Mouse (Mus musculus): ENCODE data around the gene Cnot6. TPM values are rescaled to one million over a fixed set of nuclear protein-coding genes. Genes with fewer than 3 reads are reported as not detected.

Gene Cnot6
- polyA plus RNA-seq, 1 experiment from 2014 or later: 34.8 TPM

- H3K4me1 ChIP-seq (replicated peaks; ENCODE audit: control insufficient read depth, insufficient read depth, low read length): no peaks in the 10 kb centered on the region
- H3K27me3 ChIP-seq (replicated peaks; ENCODE audit: control insufficient read depth, insufficient read depth, low read length): peaks cover 3% of the 10 kb centered on the region; the same call in 1 of the 2 replicates
- WGBS: 83% methylated on average over 8 of the region's 8 CpGs
- no peaks in the 10 kb centered on the region for H3K36me3 ChIP-seq (ENCODE audit: control insufficient read depth, insufficient read depth, low read length)
- H3K4me2 ChIP-seq: no peak overlapping the region
- H3K9me3 ChIP-seq (ENCODE audit: control insufficient read depth, low read length): no peaks in the 10 kb centered on the region
- H3K9ac ChIP-seq (ENCODE audit: low read depth, low read length): no peak overlapping the region
- ATAC-seq (replicated peaks; ENCODE audit: low FRiP score): no peak
- H3K27ac ChIP-seq (ENCODE audit: low read depth, low read length): no peak overlapping the region
- no peak overlapping the region for H3K4me3 ChIP-seq (ENCODE audit: low read depth, low read length)
- no peak for DNase-seq (ENCODE audit: low spot score)
Measured at GRCm38 (mm10) chr11:49742248-49742647, 29.7 kb upstream of the Cnot6 start.

GRCm38 (mm10) chr11:49739776-49740175, 27.3 kb upstream of the Cnot6 start:
- 23% methylated on average over 3 of the region's 3 CpGs for WGBS
- ATAC-seq (replicated peaks; ENCODE audit: low FRiP score) (no peak), DNase-seq (ENCODE audit: low spot score) (no peak)
- no peaks in the 10 kb centered on the region for H3K27me3 ChIP-seq (replicated peaks; ENCODE audit: control insufficient read depth, insufficient read depth, low read length)
- H3K27ac ChIP-seq (ENCODE audit: low read depth, low read length): no peak overlapping the region
- H3K9ac ChIP-seq (ENCODE audit: low read depth, low read length): no peak overlapping the region
- no peak overlapping the region for H3K4me2 ChIP-seq
- H3K36me3 ChIP-seq (ENCODE audit: control insufficient read depth, insufficient read depth, low read length): no peaks in the 10 kb centered on the region
- H3K4me1 ChIP-seq (replicated peaks; ENCODE audit: control insufficient read depth, insufficient read depth, low read length): no peaks in the 10 kb centered on the region
- no peak overlapping the region for H3K4me3 ChIP-seq (ENCODE audit: low read depth, low read length)
- no peaks in the 10 kb centered on the region for H3K9me3 ChIP-seq (ENCODE audit: control insufficient read depth, low read length)

GRCm38 (mm10) chr11:49738659-49739406, 26.3 kb upstream of the Cnot6 start:
- 69% methylated on average over 11 of the region's 11 CpGs for WGBS
- Histone ChIP-seq H3K4me1 (replicated peaks; ENCODE audit: control insufficient read depth, insufficient read depth, low read length) (no peaks in the 10 kb centered on the region), H3K4me2 (no peak overlapping the region), H3K4me3 (ENCODE audit: low read depth, low read length) (no peak overlapping the region), H3K27ac (ENCODE audit: low read depth, low read length) (no peak overlapping the region), H3K9ac (ENCODE audit: low read depth, low read length) (no peak overlapping the region), H3K36me3 (ENCODE audit: control insufficient read depth, insufficient read depth, low read length) (no peaks in the 10 kb centered on the region), H3K9me3 (ENCODE audit: control insufficient read depth, low read length) (no peaks in the 10 kb centered on the region), H3K27me3 (replicated peaks; ENCODE audit: control insufficient read depth, insufficient read depth, low read length) (no peaks in the 10 kb centered on the region)
- DNase-seq (ENCODE audit: low spot score) (no peak), ATAC-seq (replicated peaks; ENCODE audit: low FRiP score) (no peak)

GRCm38 (mm10) chr11:49737625-49738024, 25.1 kb upstream of the Cnot6 start:
- H3K9me3 ChIP-seq (ENCODE audit: control insufficient read depth, low read length): no peaks in the 10 kb centered on the region
- no peak overlapping the region for H3K9ac ChIP-seq (ENCODE audit: low read depth, low read length)
- no peaks in the 10 kb centered on the region for H3K36me3 ChIP-seq (ENCODE audit: control insufficient read depth, insufficient read depth, low read length)
- H3K27ac ChIP-seq (ENCODE audit: low read depth, low read length): no peak overlapping the region
- no peak overlapping the region for H3K4me3 ChIP-seq (ENCODE audit: low read depth, low read length)
- H3K4me1 ChIP-seq (replicated peaks; ENCODE audit: control insufficient read depth, insufficient read depth, low read length): no peaks in the 10 kb centered on the region
- H3K27me3 ChIP-seq (replicated peaks; ENCODE audit: control insufficient read depth, insufficient read depth, low read length): no peaks in the 10 kb centered on the region
- H3K4me2 ChIP-seq: no peak overlapping the region
- no peak for DNase-seq (ENCODE audit: low spot score)
- ATAC-seq (replicated peaks; ENCODE audit: low FRiP score): no peak
- 29% methylated on average over 1 of the region's 1 CpGs for WGBS

- ATAC-seq (replicated peaks; ENCODE audit: low FRiP score): no peak
- WGBS: 64% methylated on average over 11 of the region's 11 CpGs
Measured at GRCm38 (mm10) chr11:49734771-49735170, 22.2 kb upstream of the Cnot6 start.

GRCm38 (mm10) chr11:49730275-49730948, 17.9 kb upstream of the Cnot6 start:
- Histone ChIP-seq H3K4me3 (ENCODE audit: low read depth, low read length) (no peak overlapping the region), H3K9me3 (ENCODE audit: control insufficient read depth, low read length) (no peaks in the 10 kb centered on the region), H3K36me3 (ENCODE audit: control insufficient read depth, insufficient read depth, low read length) (no peaks in the 10 kb centered on the region), H3K4me1 (replicated peaks; ENCODE audit: control insufficient read depth, insufficient read depth, low read length) (no peaks in the 10 kb centered on the region), H3K27me3 (replicated peaks; ENCODE audit: control insufficient read depth, insufficient read depth, low read length) (no peaks in the 10 kb centered on the region), H3K4me2 (no peak overlapping the region), H3K9ac (ENCODE audit: low read depth, low read length) (no peak overlapping the region), H3K27ac (ENCODE audit: low read depth, low read length) (no peak overlapping the region)
- 77% methylated on average over 5 of the region's 5 CpGs for WGBS
- DNase-seq (ENCODE audit: low spot score) (no peak), ATAC-seq (replicated peaks; ENCODE audit: low FRiP score) (no peak)

More at GRCm38 (mm10) chr11:49734771-49735170, 22.2 kb upstream of the Cnot6 start:
- DNase-seq (ENCODE audit: low spot score): no peak
- Histone ChIP-seq H3K4me3 (ENCODE audit: low read depth, low read length) (no peak overlapping the region), H3K4me2 (no peak overlapping the region), H3K9ac (ENCODE audit: low read depth, low read length) (no peak overlapping the region), H3K9me3 (ENCODE audit: control insufficient read depth, low read length) (no peaks in the 10 kb centered on the region), H3K27me3 (replicated peaks; ENCODE audit: control insufficient read depth, insufficient read depth, low read length) (no peaks in the 10 kb centered on the region), H3K36me3 (ENCODE audit: control insufficient read depth, insufficient read depth, low read length) (no peaks in the 10 kb centered on the region), H3K4me1 (replicated peaks; ENCODE audit: control insufficient read depth, insufficient read depth, low read length) (no peaks in the 10 kb centered on the region), H3K27ac (ENCODE audit: low read depth, low read length) (no peak overlapping the region)

- H3K4me2 ChIP-seq: no peak overlapping the region
- H3K9me3 ChIP-seq (ENCODE audit: control insufficient read depth, low read length): no peaks in the 10 kb centered on the region
- 7% methylated on average over 3 of the region's 3 CpGs for WGBS
- H3K27ac ChIP-seq (ENCODE audit: low read depth, low read length): no peak overlapping the region
- H3K36me3 ChIP-seq (ENCODE audit: control insufficient read depth, insufficient read depth, low read length): no peaks in the 10 kb centered on the region
- no peak for DNase-seq (ENCODE audit: low spot score)
- H3K4me3 ChIP-seq (ENCODE audit: low read depth, low read length): no peak overlapping the region
- no peaks in the 10 kb centered on the region for H3K27me3 ChIP-seq (replicated peaks; ENCODE audit: control insufficient read depth, insufficient read depth, low read length)
- no peak overlapping the region for H3K9ac ChIP-seq (ENCODE audit: low read depth, low read length)
- peaks cover 5% of the 10 kb centered on the region for H3K4me1 ChIP-seq (replicated peaks; ENCODE audit: control insufficient read depth, insufficient read depth, low read length)
- 0 out of 2 replicates have a peak, but pooled peaks have one; percentile 34 for ATAC-seq (replicated peaks; ENCODE audit: low FRiP score)
Measured at GRCm38 (mm10) chr11:49727877-49728276, 15.4 kb upstream of the Cnot6 start.

- WGBS: 60% methylated on average over 8 of the region's 8 CpGs
- Histone ChIP-seq H3K4me2 (no peak overlapping the region), H3K4me3 (ENCODE audit: low read depth, low read length) (no peak overlapping the region), H3K27ac (ENCODE audit: low read depth, low read length) (no peak overlapping the region), H3K36me3 (ENCODE audit: control insufficient read depth, insufficient read depth, low read length) (no peaks in the 10 kb centered on the region), H3K27me3 (replicated peaks; ENCODE audit: control insufficient read depth, insufficient read depth, low read length) (no peaks in the 10 kb centered on the region), H3K9me3 (ENCODE audit: control insufficient read depth, low read length) (no peaks in the 10 kb centered on the region), H3K9ac (ENCODE audit: low read depth, low read length) (no peak overlapping the region), H3K4me1 (replicated peaks; ENCODE audit: control insufficient read depth, insufficient read depth, low read length) (peaks cover 7% of the 10 kb centered on the region)
- no peak for DNase-seq (ENCODE audit: low spot score)
- ATAC-seq (replicated peaks; ENCODE audit: low FRiP score): no peak
Measured at GRCm38 (mm10) chr11:49726800-49727199, 14.3 kb upstream of the Cnot6 start.

- H3K9ac ChIP-seq (ENCODE audit: low read depth, low read length): no peak overlapping the region
- ATAC-seq (replicated peaks; ENCODE audit: low FRiP score) (no peak), DNase-seq (ENCODE audit: low spot score) (no peak)
- H3K9me3 ChIP-seq (ENCODE audit: control insufficient read depth, low read length): no peaks in the 10 kb centered on the region
- no peak overlapping the region for H3K4me3 ChIP-seq (ENCODE audit: low read depth, low read length)
- H3K27ac ChIP-seq (ENCODE audit: low read depth, low read length): no peak overlapping the region
- 75% methylated on average over 2 of the region's 2 CpGs for WGBS
- peaks cover 17% of the 10 kb centered on the region for H3K4me1 ChIP-seq (replicated peaks; ENCODE audit: control insufficient read depth, insufficient read depth, low read length)
- no peak overlapping the region for H3K4me2 ChIP-seq
- no peaks in the 10 kb centered on the region for H3K27me3 ChIP-seq (replicated peaks; ENCODE audit: control insufficient read depth, insufficient read depth, low read length)
- H3K36me3 ChIP-seq (ENCODE audit: control insufficient read depth, insufficient read depth, low read length): no peaks in the 10 kb centered on the region
Measured at GRCm38 (mm10) chr11:49724676-49725075, 12.2 kb upstream of the Cnot6 start.

All from liver, embryonic 11.5 days (tissue).